Mouse (Mus musculus) embryo, embryonic 10.5 days (tissue): ENCODE results near the gene Kntc1.

Experiments
- DNase-seq: peaks from one replicate; pipeline ENCODE4 v3.0.0-alpha.2; 2015; ENCODE audit warnings: low spot score

Gene Kntc1

DNA sequence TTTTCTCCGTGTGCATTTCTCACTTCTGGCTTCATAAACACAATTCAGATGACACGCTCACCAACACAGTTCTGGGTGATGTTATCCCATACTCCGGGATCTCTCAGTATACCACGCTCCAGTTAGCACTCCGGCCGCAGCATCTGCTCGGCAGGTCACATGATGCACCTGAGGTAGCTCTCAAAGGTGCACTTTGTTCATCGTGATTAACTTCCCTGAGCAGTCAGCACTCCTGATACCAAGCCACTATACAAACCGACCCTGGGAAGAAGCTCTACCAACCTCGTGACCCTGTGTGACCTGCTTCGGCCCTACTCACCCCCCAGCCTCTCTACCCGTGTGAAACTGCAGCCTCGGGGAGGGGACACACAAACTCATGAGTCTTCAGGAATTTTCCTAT, 59.6 kb downstream of the Kntc1 start:
- DNase-seq, result no peak

DNA sequence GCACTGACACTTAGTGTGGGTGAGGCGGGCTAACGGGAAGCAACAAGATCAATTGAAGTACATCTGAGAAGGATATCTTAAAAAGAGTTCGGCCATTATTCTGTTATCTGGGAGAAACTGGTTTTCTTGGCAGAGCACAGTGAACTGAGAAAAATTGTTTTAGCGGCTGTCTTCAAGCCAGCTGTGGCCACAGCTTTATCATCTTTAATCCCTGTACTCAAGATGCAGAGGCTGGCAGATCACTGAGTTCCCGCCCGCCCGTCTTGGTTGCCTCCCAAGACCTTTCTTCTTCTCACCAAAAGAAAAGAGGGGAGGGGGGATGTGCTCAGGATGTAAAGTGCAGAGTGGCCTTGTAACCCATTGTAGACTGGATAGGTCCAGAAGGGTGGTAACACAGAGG, 67.4 kb downstream of the Kntc1 start:
- DNase-seq, result no peak

DNA sequence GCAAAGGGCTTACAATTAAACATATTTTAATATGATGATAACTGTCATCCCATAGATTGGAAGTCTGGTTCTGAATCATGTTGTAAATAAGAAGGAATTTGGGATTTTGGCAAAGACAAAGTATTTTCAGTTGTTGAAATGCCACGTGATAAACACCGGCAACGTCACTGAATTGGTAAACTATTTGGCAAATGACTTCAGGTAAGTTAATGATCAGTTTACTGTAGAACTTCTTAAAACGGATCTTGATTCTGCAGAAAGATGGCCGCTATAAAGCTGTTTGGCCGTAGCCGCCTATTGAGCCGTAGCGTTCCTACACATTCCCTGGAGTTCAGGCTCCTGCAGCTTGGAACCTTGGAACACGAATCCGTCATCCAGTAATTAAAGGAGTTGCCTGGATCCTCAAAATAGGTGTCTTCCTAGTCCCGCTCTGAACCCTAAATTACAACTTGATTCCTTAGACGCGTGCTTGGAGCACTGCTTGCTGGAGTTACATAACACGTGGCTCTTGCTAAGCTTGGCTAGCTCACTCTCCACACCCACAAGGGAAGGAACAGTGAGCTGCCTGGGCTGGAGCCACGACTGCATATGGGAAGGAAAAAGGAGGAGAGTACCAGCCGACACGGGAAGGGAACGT, 69.5 kb downstream of the Kntc1 start:
- no peak for DNase-seq

DNA sequence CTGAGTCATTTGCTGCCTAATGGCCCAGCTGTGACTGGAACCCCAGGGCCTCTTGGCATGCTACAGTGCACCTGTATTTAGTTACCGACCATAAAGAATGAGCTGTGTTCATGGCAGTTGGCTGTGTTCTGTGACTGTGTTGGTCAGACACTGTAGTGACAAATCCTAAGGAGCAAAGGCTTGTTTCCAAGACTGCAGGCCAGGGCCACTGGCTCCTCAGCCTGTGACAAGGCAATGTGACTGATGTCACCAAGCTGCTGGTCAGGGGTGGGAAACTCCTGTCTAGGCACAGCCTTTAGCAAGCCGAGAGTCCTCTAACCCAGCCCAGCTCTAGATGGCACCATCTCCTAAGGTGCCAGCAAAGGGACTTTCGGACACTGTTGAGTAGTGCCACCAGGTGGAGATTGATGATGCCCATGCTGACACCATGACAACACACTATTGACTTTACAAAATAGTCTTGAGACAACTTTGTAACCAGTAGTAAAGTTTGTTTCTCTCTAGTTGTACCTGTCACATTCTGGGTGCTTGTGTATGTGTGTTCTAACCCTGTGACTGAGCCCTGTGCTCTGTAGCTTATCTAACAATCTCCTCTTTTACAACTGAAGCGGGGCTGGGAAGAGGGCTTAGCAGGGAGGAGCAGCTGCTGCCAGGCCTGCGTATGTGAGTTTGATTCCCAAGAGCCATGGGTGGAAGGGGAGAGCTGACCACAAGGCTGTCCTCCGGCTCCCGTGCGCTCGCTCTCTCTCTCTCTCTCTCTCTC, 71.2 kb downstream of the Kntc1 start:
- no peak for DNase-seq

DNA sequence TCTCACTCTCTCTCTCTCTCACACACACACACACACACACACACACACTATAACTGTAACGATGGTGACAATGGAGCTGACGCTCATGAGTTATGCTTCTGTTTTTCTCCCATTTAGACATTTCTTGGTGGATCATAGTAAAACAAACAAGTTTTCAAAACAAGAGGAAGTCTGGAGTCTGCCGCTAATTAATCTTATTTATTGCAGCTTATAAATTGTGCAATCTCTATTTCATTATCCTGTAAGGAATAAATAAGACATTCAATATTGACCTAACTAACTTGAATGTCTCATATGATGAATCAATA, 71.7 kb downstream of the Kntc1 start:
- no peak for DNase-seq

DNA sequence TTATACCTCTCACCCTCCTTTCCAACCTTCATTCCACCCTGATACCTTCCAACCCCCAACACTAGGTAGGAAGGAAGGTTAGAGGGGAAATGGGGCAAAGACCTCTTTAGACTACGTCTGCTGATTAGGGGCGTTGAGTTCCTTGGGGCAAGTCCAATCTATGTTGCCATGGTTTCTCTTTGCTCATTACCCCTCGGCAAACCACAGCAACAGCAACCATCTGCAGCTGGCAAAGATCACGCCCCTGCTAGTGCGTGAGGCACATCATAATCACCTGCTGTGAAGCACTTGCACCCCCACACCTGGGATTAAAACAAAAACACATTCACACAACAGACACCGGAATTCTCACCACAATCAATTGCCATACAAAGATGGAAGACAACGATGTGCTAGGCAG, 73.2 kb downstream of the Kntc1 start:
- no peak for DNase-seq

DNA sequence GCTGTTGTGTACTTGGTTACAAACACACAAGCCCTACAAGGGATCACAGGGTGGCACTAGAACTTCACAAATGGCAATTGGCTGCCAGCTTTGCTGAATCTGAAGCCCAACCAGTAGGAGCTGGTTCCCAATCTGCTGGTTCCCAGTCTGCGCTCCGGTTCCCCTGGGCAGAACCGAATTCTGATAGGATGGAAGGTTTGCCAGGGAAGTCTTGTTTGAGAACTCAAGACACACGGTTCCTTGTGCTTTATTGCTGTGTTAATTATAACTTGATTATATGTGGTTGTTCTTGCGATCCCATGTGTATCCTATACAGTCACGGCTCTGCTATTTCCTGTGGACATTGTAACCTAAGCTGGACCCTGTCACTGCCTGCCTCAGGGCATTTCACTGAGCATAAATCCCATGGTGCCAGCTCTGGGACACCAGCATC, 78.2 kb downstream of the Kntc1 start:
- peak; percentile 28 for DNase-seq

DNA sequence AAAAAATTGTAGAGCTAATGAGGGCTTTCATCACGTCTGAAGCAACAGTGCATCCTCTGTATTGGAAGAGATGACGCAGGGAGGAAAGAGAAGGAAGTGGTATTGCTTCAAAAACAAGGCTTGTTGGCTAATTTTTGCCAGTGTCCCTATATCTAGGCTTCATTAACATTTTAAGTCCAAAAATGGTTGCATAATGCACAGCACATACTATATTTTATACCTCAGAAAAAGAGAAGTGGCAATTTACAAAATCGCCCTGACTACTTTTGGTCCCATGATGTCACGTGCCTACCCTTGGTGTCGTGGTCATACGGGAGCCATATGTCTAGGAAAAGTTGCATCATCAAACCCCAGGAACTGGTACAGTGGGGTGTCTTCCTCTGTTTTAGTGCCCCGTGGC, 82.8 kb downstream of the Kntc1 start:
- DNase-seq, result no peak

DNA sequence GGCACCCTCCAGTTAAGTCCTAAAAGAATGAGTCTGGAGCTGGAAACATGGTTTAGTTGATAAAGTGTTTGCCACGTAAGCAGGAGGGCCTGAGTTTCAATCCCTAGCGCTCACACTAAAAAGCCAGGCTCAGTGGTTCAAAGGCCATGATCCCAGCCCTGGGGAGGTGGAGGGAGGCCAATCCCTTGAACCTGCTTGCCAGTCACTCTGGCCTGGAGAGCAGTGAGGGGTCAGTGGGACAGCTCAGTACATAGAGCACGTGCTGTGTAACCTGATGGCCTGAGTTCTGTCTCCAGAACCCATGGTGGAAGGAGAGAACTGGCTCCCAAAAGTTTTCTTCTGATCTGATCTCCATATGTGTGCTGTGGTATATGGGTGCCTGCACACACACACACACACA, 85.3 kb downstream of the Kntc1 start:
- DNase-seq, result no peak

DNA sequence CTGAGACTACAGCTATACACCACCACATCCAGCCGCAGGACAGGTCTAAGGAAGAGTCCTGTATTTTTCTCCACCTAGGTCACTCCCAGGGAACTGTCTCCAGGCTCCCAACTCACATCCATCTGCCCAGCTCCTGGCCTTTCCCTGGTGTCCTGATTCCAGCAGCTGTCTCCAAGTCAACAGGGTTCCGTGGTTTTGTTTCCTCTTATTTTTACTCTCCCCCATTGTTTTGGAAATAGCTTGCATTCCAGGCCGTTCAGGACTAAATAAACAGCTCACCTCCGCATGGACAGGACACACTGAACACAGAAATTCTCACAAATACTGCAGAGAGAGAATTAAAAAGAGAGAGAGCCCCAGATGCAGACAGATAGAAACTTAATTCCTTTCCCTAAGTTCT, 87.9 kb downstream of the Kntc1 start:
- DNase-seq, result no peak

DNA sequence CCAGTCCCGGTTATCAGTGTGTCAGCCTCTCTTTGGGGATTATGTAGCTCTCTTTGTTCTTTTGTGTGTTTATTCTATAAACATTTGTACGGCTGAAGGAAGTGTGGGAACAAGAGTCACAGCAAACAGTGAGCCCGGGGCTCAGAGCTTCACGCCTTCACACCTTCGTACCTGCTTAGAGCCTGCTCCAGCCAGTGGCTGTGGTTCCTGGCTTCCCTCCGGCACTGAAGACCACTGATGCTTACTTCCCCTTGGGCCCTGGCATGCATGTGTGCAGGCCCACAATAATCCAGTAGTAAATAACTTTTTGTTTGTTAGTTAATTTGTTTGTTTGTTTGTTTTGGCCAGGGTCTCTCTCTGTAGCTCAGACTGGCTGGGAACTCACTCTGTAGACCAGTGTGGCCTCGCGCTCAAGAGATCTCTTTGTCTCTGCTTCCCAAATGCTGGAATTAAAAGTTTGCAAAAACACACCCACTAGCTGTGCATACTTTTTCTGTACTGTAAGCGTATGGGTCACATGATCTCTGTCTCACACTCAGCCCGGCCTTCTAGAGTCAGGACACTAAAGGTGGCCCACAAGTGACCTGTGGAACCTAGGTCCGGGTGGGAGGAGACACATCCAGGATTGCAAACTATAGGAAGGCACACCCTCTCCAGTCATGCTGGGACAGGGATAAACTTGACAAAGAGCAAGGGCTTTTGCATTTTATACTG, 92.9 kb downstream of the Kntc1 start:
- DNase-seq, result no peak

DNA sequence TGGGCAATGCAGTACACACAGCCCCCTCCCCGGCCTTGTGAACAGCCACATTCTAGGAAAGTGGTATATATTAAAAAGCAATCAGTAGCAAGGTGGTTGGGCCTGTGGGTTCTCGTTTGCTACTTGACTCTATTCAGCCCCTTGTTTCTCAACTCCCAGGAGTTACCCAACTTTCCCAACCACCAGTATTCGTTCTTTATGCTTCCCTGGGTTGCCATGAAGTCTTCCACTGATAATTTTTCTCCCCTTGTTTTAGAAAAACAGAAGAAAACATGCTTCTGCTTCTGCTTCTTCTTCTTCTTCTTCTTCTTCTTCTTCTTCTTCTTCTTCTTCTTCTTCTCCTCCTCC, 93.4 kb downstream of the Kntc1 start:
- DNase-seq, result no peak

DNA sequence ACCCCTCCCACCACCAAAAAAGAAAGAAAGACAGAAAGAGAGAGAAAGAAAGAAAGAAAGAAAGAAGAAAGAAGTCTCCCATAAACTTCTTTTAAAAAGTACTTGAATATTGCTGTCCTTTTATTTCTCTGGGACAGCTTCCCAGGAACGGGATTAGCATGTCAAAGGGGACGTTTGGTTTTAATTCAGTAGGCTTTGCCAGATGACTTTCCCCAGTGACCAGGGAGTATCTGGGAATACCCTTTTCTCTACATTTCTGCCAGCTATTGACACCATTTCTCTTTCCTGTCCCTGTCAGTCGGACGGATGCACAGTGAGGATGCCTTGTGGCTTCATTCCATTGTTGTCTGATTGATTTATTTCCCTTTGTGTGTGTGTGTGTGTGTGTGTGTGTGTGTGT, 94.3 kb downstream of the Kntc1 start:
- DNase-seq, result no peak

DNA sequence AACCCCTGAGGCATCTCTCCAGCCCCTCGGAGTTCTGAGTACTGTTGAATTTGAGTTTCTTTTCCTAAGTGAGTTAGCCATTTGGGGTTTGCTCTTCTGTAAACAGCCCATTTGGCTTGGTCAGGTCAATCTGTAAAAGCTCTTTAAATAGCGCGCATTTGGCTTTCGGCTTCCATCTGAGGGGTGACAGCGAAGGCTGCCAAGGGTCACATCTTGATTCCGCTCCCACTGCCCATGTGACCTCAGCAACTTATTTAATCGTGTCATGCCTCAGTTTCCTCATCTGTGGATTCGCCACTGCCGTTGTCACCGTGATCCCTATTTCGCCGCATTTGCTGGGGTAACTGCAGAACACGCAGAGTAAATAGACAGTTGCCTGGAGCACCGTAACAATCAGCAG, 94.8 kb downstream of the Kntc1 start:
- DNase-seq, result no peak

DNA sequence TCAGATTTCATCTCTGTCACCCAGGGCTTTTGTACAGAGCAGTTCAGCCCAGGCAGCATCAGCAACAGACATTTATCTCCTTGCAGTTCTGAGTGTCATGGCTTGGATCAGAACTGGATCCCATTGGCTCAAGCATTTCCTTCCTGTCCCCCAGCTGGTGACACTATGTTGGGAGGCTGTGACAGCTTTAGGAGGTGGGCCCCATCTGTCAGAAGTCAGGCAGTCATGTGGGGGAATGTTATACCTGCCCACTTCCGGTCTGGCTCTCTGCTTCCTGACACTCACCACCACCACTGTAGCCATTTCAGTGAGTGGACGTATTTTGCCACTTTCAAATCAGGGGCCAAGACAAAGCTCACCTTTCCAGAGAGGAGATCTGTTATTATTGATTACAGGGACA, 101.9 kb downstream of the Kntc1 start:
- peak; percentile 11 for DNase-seq

DNA sequence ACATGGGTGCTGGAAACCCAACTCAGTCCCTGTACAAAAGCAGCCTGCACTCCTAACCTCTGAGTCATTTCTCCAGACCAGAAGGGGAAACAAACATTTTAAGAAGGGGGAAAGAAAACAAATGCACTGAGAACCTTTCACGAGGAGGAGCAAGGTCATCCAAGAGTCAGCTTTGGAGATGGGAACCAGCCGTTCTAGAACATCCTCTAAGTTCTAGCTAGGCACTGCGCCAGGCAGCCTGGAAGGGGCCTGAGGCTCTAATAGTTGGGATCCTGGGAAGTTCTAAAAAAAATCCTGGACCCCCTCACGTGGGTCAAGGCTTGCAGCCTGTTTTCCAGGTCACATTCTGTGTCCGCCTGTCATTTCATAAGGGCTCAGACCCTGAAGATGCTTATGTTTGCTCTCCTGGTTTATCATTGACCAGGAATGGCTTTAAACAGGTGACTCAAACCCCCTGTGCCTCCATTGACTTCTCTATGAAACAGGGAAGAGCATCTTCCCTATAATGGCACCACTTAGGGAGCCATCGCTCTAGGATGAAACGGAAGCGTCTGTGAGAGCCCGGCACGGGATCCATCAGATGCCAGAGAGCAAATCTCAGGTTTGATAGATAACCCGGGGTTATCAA, 104.5 kb downstream of the Kntc1 start:
- no peak for DNase-seq

DNA sequence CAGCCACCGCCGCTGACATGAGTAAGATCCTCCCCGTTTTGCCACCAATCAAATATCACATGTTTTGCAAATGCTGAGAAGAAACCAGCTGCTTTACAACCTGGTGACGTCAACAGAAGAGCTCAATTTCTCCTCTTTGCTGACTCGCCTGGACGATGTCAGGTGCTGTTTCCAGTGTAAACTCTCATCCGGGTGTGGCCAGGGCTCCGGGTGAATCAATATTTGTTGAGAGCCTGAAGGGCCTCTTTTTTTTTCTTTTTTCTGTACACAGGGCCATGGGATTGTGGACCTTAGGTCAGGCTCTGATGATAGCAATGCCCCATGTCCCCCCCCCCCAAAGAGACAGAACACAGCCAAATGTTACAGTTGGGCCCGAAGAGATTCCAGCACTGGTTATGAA, 105.0 kb downstream of the Kntc1 start:
- no peak for DNase-seq

DNA sequence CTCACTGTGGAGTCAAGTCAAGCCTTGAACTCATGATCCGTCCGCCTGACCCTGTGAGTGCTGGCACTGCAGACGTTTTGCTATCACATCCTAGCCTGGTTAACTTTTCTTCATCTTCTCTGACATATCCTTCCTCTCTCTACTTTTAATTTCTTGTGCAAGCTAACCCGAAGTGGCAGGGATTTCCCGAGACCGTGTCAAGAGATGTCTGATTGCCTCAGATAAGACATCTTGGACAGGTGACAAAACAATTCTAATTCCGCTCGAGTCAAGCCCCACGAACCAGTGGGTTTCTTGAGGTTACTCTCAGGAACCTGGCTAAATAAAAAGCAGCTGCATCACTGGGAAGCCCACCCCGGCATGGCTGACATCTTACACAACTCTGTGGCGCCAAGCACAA, 109.3 kb downstream of the Kntc1 start:
- DNase-seq, result no peak

DNA sequence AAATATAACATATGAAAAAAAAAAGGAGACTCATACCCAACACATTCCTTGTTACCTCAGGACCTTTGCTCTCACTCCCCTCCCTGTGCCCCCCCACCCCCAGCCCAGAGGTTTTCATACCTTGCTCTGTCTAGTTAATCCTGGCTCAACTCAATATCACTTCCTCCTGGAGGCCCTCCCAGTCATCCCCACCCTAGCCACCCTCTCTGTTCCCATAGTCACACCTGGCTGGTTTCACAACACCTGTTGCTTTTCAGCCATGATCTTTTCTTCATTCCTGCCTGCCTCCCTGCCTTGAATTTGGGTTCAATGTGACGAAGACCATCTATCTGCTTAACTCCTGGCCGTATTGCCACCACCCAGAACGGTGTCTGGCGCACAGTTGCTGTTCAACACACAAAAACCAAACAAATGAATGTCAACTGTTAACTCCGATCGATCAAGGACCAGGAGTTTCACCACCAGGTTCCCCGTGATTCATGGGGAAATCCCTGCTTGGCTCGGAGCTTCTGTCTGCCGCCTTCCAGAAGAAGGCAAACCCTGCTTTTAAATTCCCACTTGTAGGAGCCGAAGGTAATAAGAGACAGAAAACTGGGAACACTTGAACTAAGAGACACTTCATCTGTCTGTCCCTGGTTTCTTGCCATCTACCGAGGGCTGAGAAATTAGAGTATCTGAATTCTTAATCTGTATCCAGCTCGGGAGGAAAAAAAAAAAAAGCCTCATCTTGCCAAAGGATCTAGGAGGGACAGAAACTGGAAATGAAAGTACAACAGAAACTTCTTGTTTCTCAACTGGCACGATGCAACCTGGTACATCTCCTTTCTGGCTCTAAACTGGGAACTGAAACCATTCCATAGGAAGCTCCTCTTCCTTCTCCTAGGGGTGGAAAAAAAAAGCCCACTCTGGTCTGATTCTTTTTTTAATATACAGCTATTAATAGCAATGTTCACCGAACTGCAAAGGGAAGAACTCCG, 113.1 kb downstream of the Kntc1 start:
- no peak for DNase-seq

DNA sequence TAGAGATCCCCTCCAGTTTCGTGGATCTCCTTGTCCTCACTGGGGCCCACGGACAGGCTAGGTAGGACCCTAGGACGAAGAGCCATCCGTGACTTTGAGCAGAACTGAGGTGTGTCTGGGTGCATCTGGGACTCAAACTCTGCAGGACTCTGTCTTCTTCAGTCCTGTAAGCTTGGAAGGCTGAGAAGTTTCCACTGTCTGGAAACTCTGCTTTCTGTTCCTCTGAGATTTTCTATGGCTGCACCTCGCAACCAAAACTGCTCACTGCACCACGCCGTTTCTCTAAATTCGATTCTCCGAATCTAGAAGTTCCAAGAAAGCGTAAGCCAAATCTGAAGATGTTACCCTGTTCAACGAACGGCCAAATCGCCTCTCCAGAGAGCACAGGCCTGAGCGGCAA, 114.4 kb downstream of the Kntc1 start:
- DNase-seq, result no peak

DNA sequence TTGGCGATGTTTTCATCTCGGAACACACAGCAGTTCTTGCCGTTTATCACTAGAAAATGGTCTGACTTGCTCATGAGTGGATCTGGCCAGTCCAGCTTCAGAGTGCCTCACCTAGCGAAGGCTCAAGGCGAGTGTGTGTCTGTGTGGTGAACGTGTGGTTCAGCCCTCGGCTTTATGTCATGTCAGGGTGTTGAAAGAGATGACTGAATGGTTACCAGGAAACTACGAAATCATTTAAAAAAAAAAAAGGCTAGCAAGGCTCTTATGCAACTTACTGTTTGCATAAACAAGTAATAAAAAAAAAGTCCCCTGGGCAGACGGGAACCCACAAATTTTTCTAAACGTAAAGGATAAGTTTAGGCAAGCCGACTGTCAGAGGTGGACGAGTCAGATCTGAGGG, 115.8 kb downstream of the Kntc1 start, which contains the start of gene Hcar2:
TSS of gene Hcar2 (minus strand) at position 135 of the 400 bp plus-strand sequence.
- no peak for DNase-seq

DNA sequence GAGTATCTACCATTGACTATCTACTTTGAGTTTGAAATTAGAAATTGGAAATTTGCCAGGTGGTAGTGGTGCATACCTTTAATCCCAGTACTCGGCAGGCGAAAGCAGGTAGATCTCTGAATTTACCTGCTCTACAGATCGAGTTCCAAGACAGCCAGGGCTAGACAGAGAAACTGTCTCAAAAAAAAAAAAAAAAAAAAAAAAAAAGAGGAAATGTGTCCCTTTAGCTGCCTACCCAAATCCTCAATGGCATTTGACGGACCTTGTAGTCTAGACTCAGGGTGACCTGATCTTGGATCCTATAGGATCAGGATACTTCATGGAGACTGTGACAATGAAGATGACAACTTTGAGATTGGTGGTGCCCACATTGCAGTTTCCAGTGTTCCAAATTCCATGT, 116.9 kb downstream of the Kntc1 start:
- no peak for DNase-seq
